Mouse (Mus musculus) liver, adult 2 months (tissue): ENCODE data around the gene Rhbdl3.

Source experiments
- CTCF ChIP-seq: fragments of 200-500 bp; IDR thresholded peaks from 2 replicates; pipeline ENCODE4 v1.5.1; 2011; ENCODE audit warnings: low read depth, low read length, control low read depth
- POLR2A ChIP-seq: fragments of 200-500 bp; IDR thresholded peaks from 2 replicates; pipeline ENCODE4 v1.6.1; 2011; ENCODE audit warnings: low read length, control low read depth; ENCODE audit not compliant: insufficient read depth; ENCODE audit errors: extremely low read depth

- no peak for TF ChIP-seq POLR2A
- TF ChIP-seq CTCF, result no peak
These were observed 11.9 kb downstream of the Rhbdl3 start for GRCm38 (mm10) chr11:80312565-80312964.
